Mouse (Mus musculus) forebrain, embryonic 16.5 days (tissue): ENCODE results near the gene March7. TPM values are rescaled to one million over a fixed set of nuclear protein-coding genes. Genes with fewer than 3 reads are reported as not detected.

Experiments
- ATAC-seq: fragments of 200-750 bp; cut with Nextera tagmentation; 2 replicates; pipeline ENCODE4 v1.8.0; 2017; ENCODE audit warnings: mild to moderate bottlenecking, moderate library complexity
- H3K27ac ChIP-seq: fragments of 300-500 bp; sonication (generic); 2 replicates; pipeline ENCODE4 v1.5.1; 2014; ENCODE audit warnings: low read length, control low read depth
- H3K27me3 ChIP-seq: fragments of 300-500 bp; sonication (generic); replicated peaks from 2 replicates; pipeline ENCODE4 v1.6.1; 2014; ENCODE audit warnings: low read length; ENCODE audit not compliant: control insufficient read depth, insufficient read depth
- H3K36me3 ChIP-seq: fragments of 300-500 bp; sonication (generic); 2 replicates; pipeline ENCODE4 v1.6.1; 2014; ENCODE audit not compliant: control insufficient read depth, insufficient read depth
- H3K4me1 ChIP-seq: fragments of 300-500 bp; sonication (generic); replicated peaks from 2 replicates; pipeline ENCODE4 v1.6.1; 2014; ENCODE audit warnings: low read length; ENCODE audit not compliant: control insufficient read depth, insufficient read depth
- H3K4me2 ChIP-seq: fragments of 300-500 bp; sonication (generic); 2 replicates; pipeline ENCODE4 v1.6.1; 2014; ENCODE audit warnings: mild to moderate bottlenecking, low read length, control low read depth
- H3K4me3 ChIP-seq: fragments of 300-500 bp; sonication (generic); replicated peaks from 2 replicates; pipeline ENCODE4 v1.5.1; 2014; ENCODE audit warnings: mild to moderate bottlenecking, low read length, control low read depth
- H3K9ac ChIP-seq: fragments of 300-500 bp; sonication (generic); replicated peaks from 2 replicates; pipeline ENCODE4 v1.6.1; 2014; ENCODE audit warnings: low read depth, low read length, control low read depth
- H3K9me3 ChIP-seq: fragments of 300-500 bp; sonication (generic); 2 replicates; pipeline ENCODE4 v1.6.1; 2016; ENCODE audit warnings: low read length; ENCODE audit not compliant: control insufficient read depth
- WGBS: fragments of 180-500 bp; shearing (Covaris S2); extraction: QIAGEN DNeasy Blood & Tissue Kit; methylation state at CpG from one replicate; pipeline ENCODE4 v1.1.7; 2014; 5-methylcytosine and 5-hydroxymethylcytosine counted together
- polyA plus RNA-seq: library from polyadenylated mRNA; unstranded; fragments of >200 nt; fragmentation: Nextera tagmentation; extraction: Ambion mirVana; gene quantifications from 2 replicates; pipeline ENCODE4 v1.2.1, GENCODE M21; 2015

Gene March7
- polyA plus RNA-seq, 1 experiment from 2014 or later = 107 TPM

DNA sequence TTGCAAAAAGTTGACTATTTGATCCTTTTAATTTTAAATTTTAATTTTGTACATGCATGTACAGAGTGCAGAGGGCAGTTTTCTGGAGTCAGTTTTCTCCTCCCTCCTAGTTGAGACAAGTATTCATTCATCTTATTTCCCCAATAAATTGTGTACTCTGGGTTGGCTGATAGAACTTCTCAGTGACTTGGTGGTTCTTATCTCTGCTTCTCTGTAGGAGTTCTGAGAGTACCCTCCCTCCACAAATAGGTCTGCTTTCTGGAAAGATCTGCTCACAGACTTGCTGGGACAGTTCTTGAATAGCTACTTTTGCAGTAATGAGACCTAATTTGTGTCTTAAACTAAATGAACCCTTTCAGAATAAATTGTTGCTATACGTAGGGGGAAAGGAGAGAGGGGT is 18.8 kb downstream of the March7 start:
- H3K9ac ChIP-seq = no peak overlapping the region
- no peaks in the 10 kb centered on the region for H3K9me3 ChIP-seq
- no peak overlapping the region for H3K4me2 ChIP-seq
- ATAC-seq = no peak
- H3K4me3 ChIP-seq = no peak overlapping the region
- H3K27me3 ChIP-seq = no peaks in the 10 kb centered on the region
- H3K4me1 ChIP-seq = no peaks in the 10 kb centered on the region
- 9% methylated on average over 1 of the region's 1 CpGs for WGBS
- H3K27ac ChIP-seq = no peak overlapping the region
- peaks cover 11% of the 10 kb centered on the region for H3K36me3 ChIP-seq

GRCm38 (mm10) chr2:60230361-60230760 is 20.7 kb downstream of the March7 start:
- peaks cover 21% of the 10 kb centered on the region for H3K36me3 ChIP-seq
- WGBS = 93% methylated on average over 2 of the region's 2 CpGs
- H3K4me3 ChIP-seq = no peak overlapping the region
- H3K9ac ChIP-seq = no peak overlapping the region
- H3K4me2 ChIP-seq = no peak overlapping the region
- no peak overlapping the region for H3K27ac ChIP-seq
- no peaks in the 10 kb centered on the region for H3K27me3 ChIP-seq
- no peaks in the 10 kb centered on the region for H3K4me1 ChIP-seq
- ATAC-seq = no peak
- no peaks in the 10 kb centered on the region for H3K9me3 ChIP-seq

- ATAC-seq = no peak
- peaks cover 34% of the 10 kb centered on the region for H3K36me3 ChIP-seq
- H3K4me2 ChIP-seq = no peak overlapping the region
- H3K9me3 ChIP-seq = no peaks in the 10 kb centered on the region
- no peak overlapping the region for H3K9ac ChIP-seq
- H3K27ac ChIP-seq = no peak overlapping the region
- no peak overlapping the region for H3K4me3 ChIP-seq
- 84% methylated on average over 2 of the region's 2 CpGs for WGBS
- H3K4me1 ChIP-seq = no peaks in the 10 kb centered on the region
- no peaks in the 10 kb centered on the region for H3K27me3 ChIP-seq
Measured at GRCm38 (mm10) chr2:60233147-60233546, 23.5 kb downstream of the March7 start.

DNA sequence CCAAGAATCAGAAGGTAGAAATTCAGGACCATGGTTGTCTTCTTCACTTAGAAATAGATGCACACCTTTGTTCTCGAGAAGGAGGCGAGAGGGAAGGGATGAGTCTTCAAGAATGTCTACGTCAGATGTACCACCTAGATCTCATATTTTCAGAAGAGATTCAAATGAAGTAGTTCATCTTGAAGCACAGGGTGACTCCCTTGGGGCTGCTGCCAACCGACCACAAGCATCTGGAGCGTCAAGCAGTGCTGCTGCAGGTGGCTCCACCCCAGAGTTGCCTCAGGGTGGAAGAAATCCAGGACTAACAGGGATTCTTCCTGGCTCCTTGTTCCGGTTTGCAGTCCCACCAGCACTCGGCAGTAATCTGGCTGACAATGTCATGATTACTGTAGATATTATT is 24.8 kb downstream of the March7 start:
- Histone ChIP-seq H3K27me3 (no peaks in the 10 kb centered on the region), H3K36me3 (peaks cover 38% of the 10 kb centered on the region), H3K4me2 (no peak overlapping the region), H3K27ac (no peak overlapping the region), H3K4me3 (no peak overlapping the region), H3K4me1 (no peaks in the 10 kb centered on the region), H3K9ac (no peak overlapping the region), H3K9me3 (no peaks in the 10 kb centered on the region)
- ATAC-seq = no peak
- WGBS = 89% methylated on average over 7 of the region's 7 CpGs

DNA sequence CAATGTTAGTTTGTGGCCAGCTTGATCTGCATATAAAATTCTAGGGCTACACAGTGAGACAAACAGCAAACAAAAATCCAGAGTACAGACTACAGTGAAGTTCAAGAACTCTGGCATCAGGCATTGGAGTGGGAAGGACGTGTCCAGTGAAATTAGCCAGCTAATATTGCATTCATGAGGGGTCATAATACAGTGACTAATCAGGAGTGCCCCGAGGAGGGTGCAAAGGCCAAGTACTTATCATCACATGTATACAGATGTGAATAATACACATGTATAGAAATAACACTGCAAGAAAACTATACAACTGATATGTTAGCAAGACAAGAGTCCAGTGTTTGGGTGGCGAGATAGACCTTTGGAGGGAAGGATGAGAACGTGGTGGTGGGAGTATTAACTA is 43.1 kb downstream of the March7 start:
- H3K9me3 ChIP-seq = no peaks in the 10 kb centered on the region
- H3K9ac ChIP-seq = no peak overlapping the region
- no peak overlapping the region for H3K4me2 ChIP-seq
- H3K4me3 ChIP-seq = no peak overlapping the region
- 0 out of 2 replicates have a peak, but pooled peaks cover 5% of the 10 kb centered on the region for H3K36me3 ChIP-seq
- no peak overlapping the region for H3K27ac ChIP-seq
- no peaks in the 10 kb centered on the region for H3K4me1 ChIP-seq
- WGBS = 82% methylated on average over 4 of the region's 4 CpGs
- no peak for ATAC-seq
- H3K27me3 ChIP-seq = no peaks in the 10 kb centered on the region

DNA sequence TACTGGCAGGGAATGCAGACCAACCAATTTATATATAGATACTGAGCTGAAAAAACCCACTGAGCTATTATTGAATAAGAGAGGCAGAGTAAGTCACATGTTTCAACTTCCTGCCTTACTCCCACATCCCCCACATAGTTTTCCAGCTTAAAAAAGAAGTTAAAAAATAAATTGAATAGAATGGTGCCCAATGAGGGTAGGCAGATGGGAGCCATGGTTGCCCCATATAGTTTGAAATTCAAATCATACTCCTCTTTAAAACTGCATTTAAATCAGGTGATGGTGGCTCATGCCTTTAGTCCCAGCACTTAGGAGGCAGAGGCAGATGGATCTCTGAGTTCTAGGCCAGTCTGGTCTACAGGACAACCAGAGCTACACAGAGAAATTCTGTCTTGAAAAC is 43.8 kb downstream of the March7 start:
- no peak overlapping the region for H3K9ac ChIP-seq
- no peaks in the 10 kb centered on the region for H3K4me1 ChIP-seq
- no peak overlapping the region for H3K27ac ChIP-seq
- no peak overlapping the region for H3K4me3 ChIP-seq
- H3K9me3 ChIP-seq = no peaks in the 10 kb centered on the region
- H3K27me3 ChIP-seq = no peaks in the 10 kb centered on the region
- H3K36me3 ChIP-seq = 0 out of 2 replicates have a peak, but pooled peaks cover 5% of the 10 kb centered on the region
- no peak for ATAC-seq
- no peak overlapping the region for H3K4me2 ChIP-seq

- Histone ChIP-seq H3K27ac (no peak overlapping the region), H3K27me3 (no peaks in the 10 kb centered on the region), H3K9me3 (no peaks in the 10 kb centered on the region), H3K9ac (no peak overlapping the region), H3K4me1 (no peaks in the 10 kb centered on the region), H3K4me2 (no peak overlapping the region), H3K4me3 (no peak overlapping the region), H3K36me3 (no peaks in the 10 kb centered on the region)
- 75% methylated on average over 2 of the region's 2 CpGs for WGBS
- no peak for ATAC-seq
Measured at GRCm38 (mm10) chr2:60256751-60257150, 47.1 kb downstream of the March7 start.

DNA sequence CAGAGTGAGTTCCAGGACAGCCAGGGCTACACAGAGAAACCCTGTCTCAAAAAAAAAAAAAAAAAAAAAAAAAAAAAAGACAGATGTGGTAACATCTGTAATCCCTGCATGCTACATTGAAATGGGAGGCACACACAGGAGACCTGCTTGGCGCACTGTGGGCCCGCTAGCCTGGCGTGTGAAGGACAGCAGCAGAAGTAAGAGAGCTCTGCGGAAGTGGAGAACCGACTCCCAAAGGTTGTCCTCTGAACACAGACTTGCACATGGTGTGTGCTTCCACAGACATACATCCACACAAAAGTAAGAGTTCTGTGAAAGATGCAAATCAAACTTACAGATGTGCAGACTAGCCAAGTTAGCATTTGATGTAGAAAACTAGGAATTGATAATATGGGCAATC is 49.5 kb downstream of the March7 start:
- Histone ChIP-seq H3K4me1 (no peaks in the 10 kb centered on the region), H3K4me3 (no peak overlapping the region), H3K27me3 (no peaks in the 10 kb centered on the region), H3K4me2 (no peak overlapping the region), H3K9ac (no peak overlapping the region), H3K36me3 (no peaks in the 10 kb centered on the region), H3K27ac (no peak overlapping the region), H3K9me3 (no peaks in the 10 kb centered on the region)
- 95% methylated on average over 5 of the region's 5 CpGs for WGBS
- no peak for ATAC-seq

- WGBS = 76% methylated on average over 5 of the region's 5 CpGs
- no peak overlapping the region for H3K27ac ChIP-seq
- no peaks in the 10 kb centered on the region for H3K36me3 ChIP-seq
- H3K4me3 ChIP-seq = no peak overlapping the region
- no peak overlapping the region for H3K9ac ChIP-seq
- H3K9me3 ChIP-seq = no peaks in the 10 kb centered on the region
- no peaks in the 10 kb centered on the region for H3K4me1 ChIP-seq
- H3K27me3 ChIP-seq = no peaks in the 10 kb centered on the region
- H3K4me2 ChIP-seq = no peak overlapping the region
- ATAC-seq = no peak
Measured at GRCm38 (mm10) chr2:60260621-60261350, 51.1 kb downstream of the March7 start.

- no peak for ATAC-seq
- 68% methylated on average over 1 of the region's 1 CpGs for WGBS
- H3K4me3 ChIP-seq = no peak overlapping the region
- H3K27ac ChIP-seq = no peak overlapping the region
- H3K9ac ChIP-seq = no peak overlapping the region
- H3K4me1 ChIP-seq = no peaks in the 10 kb centered on the region
- H3K27me3 ChIP-seq = no peaks in the 10 kb centered on the region
- no peak overlapping the region for H3K4me2 ChIP-seq
- no peaks in the 10 kb centered on the region for H3K9me3 ChIP-seq
- no peaks in the 10 kb centered on the region for H3K36me3 ChIP-seq
Measured at GRCm38 (mm10) chr2:60267567-60267966, 57.9 kb downstream of the March7 start.
